Mouse (Mus musculus) retina, adult 2 months (tissue): ENCODE data around the gene Ltbp1.

Experiments
- DNase-seq: peaks from one replicate; pipeline ENCODE4 v3.0.0-alpha.2; 2012; ENCODE audit warnings: low read depth, low spot score

Gene Ltbp1

GRCm38 (mm10) chr17:75292986-75293385, 287.6 kb downstream of the Ltbp1 start:
- no peak for DNase-seq

- no peak for DNase-seq
Observed at GRCm38 (mm10) chr17:75293725-75294124, 288.4 kb downstream of the Ltbp1 start.

GRCm38 (mm10) chr17:75300908-75301307, 295.5 kb downstream of the Ltbp1 start:
- DNase-seq = no peak

GRCm38 (mm10) chr17:75304807-75305420, 299.5 kb downstream of the Ltbp1 start:
- DNase-seq = no peak

GRCm38 (mm10) chr17:75305714-75306113, 300.3 kb downstream of the Ltbp1 start:
- DNase-seq = no peak

GRCm38 (mm10) chr17:75307070-75308011, 302.0 kb downstream of the Ltbp1 start:
- no peak for DNase-seq

GRCm38 (mm10) chr17:75317106-75317505, 311.7 kb downstream of the Ltbp1 start:
- no peak for DNase-seq

GRCm38 (mm10) chr17:75323229-75323628, 317.9 kb downstream of the Ltbp1 start:
- DNase-seq = no peak

- no peak for DNase-seq
Observed at GRCm38 (mm10) chr17:75323766-75324165, 318.4 kb downstream of the Ltbp1 start.

- no peak for DNase-seq
Observed at GRCm38 (mm10) chr17:75328102-75328639, 322.8 kb downstream of the Ltbp1 start.

- DNase-seq = no peak
Observed at GRCm38 (mm10) chr17:75330366-75330765, 325.0 kb downstream of the Ltbp1 start.

GRCm38 (mm10) chr17:75331421-75331951, 326.1 kb downstream of the Ltbp1 start:
- no peak for DNase-seq

- DNase-seq = no peak
Observed at GRCm38 (mm10) chr17:75332289-75332688, 326.9 kb downstream of the Ltbp1 start.

GRCm38 (mm10) chr17:75333011-75333410, 327.6 kb downstream of the Ltbp1 start:
- DNase-seq = no peak

GRCm38 (mm10) chr17:75333759-75334158, 328.4 kb downstream of the Ltbp1 start:
- no peak for DNase-seq

- DNase-seq = no peak
Observed at GRCm38 (mm10) chr17:75335649-75336048, 330.3 kb downstream of the Ltbp1 start.

GRCm38 (mm10) chr17:75341227-75341626, 335.9 kb downstream of the Ltbp1 start:
- DNase-seq = no peak

- DNase-seq = no peak
Observed at GRCm38 (mm10) chr17:75345116-75345515, 339.7 kb downstream of the Ltbp1 start.

GRCm38 (mm10) chr17:75347414-75347813, 342.0 kb downstream of the Ltbp1 start:
- no peak for DNase-seq

GRCm38 (mm10) chr17:75349109-75349508, 343.7 kb downstream of the Ltbp1 start:
- no peak for DNase-seq

- no peak for DNase-seq
Observed at GRCm38 (mm10) chr17:75349602-75350001, 344.2 kb downstream of the Ltbp1 start.

GRCm38 (mm10) chr17:75353323-75353722, 348.0 kb downstream of the Ltbp1 start:
- no peak for DNase-seq
